Mouse (Mus musculus) small intestine, adult 2 months (tissue): Measurements from ENCODE around the gene Aifm2.

ENCODE experiments used
- CTCF ChIP-seq: fragments of 200-500 bp; IDR thresholded peaks from 2 replicates; pipeline ENCODE4 v1.5.1; 2012; ENCODE audit warnings: low read depth, mild to moderate bottlenecking, control low read depth, inconsistent platforms, low read length, moderate library complexity, mixed read lengths; ENCODE audit not compliant: insufficient replicate concordance, insufficient read length; ENCODE audit errors: extremely low read depth
- POLR2A ChIP-seq: fragments of 200-500 bp; IDR thresholded peaks from 2 replicates; pipeline ENCODE4 v1.6.1; 2012; ENCODE audit warnings: low read depth, mild to moderate bottlenecking, control low read depth, inconsistent platforms, low read length, moderate library complexity

- TF ChIP-seq CTCF (no peak), POLR2A (no peak)
Observed at GRCm38 (mm10) chr10:61714771-61715461, at the start of gene Aifm2.
